ENCODE assay signal across 18 mouse cellular contexts in the genomic region with DNA sequence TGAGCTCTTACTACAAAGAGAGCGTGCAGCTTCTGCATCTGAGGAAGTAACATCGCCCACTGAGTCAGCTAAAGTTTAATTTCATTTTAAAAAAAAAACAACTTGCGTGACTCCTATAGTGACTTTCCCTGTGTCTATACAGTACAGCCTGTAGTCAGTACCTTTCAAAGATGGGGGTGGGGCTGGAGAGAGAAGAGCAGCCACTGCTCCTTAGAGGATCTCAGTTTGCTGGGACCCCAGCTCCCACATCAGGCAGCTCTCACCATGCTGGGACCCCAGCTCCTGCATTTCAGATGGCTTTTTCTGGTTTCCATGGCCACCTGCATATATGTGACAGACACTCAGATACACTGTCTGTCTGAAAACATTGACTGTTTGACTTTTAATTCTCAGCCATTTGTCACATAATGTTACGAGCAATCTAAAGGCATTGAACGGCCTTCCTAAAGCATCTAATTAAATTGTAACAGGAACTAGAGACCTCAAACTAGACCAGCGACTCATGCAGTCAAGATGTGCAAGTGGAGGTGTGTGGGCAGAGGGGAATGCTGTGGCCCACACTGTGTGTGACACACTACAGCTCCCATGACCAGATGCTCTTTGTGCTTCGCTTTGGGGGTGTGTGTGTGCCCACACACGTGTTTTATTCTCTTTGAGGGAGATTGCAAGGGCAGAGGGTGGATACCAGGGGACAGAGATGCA. TPM values are rescaled to one million over a fixed set of nuclear protein-coding genes. Genes with fewer than 3 reads are reported as not detected.
DNase-seq lines count a peak whose midpoint lies in the region; ATAC-seq and TF ChIP-seq lines count a peak whose summit lies in the region.
"Had no signal": no experiment of that assay in that cellular context is flagged by ENCODE, and none has a peak within 500 bp of the region (broad histone marks: within the 10 kb centered on the region; RNA-seq: fewer than 3 reads in every experiment).

No protein-coding gene starts in this region.

- no peaks in the 10 kb centered on the region for H3K4me1 ChIP-seq in forebrain, embryonic 16.5 days (replicated peaks; ENCODE audit: control insufficient read depth, insufficient read depth, low read length)
- H3K4me1 ChIP-seq in forebrain, postnatal 0 days (ENCODE audit: insufficient read depth), result no peaks in the 10 kb centered on the region
- H3K4me1 ChIP-seq in heart, embryonic 13.5 days, result peaks cover 42% of the 10 kb centered on the region
- peaks cover 8% of the 10 kb centered on the region for H3K4me1 ChIP-seq in heart, adult 2 months (ENCODE audit: control insufficient read depth, insufficient read depth, low read length)
- peaks cover 14% of the 10 kb centered on the region for H3K4me1 ChIP-seq in neural tube, embryonic 12.5 days
- H3K4me1 ChIP-seq: embryonic facial prominence, embryonic 10.5 days had no signal

- WGBS in forebrain, embryonic 16.5 days, result 80% methylated on average over 8 of the region's 8 CpGs
- 84% methylated on average over 8 of the region's 8 CpGs for WGBS in forebrain, postnatal 0 days
- 85% methylated on average over 8 of the region's 8 CpGs for WGBS in heart, embryonic 13.5 days
- WGBS in heart, adult 2 months, result 86% methylated on average over 8 of the region's 8 CpGs
- WGBS in neural tube, embryonic 12.5 days, result 75% methylated on average over 8 of the region's 8 CpGs

- peaks cover 4% of the 10 kb centered on the region; the same call in 1 of the 2 replicates for H3K79me2 ChIP-seq in heart, adult 2 months (replicated peaks; ENCODE audit: control insufficient read depth, insufficient read depth, low read length)

- no peaks in the 10 kb centered on the region for H3K9me3 ChIP-seq in forebrain, embryonic 16.5 days (ENCODE audit: control insufficient read depth, low read length)
- H3K9me3 ChIP-seq in forebrain, postnatal 0 days (ENCODE audit: low read length), result no peaks in the 10 kb centered on the region
- H3K9me3 ChIP-seq in heart, embryonic 13.5 days, result no peaks in the 10 kb centered on the region
- H3K9me3 ChIP-seq in neural tube, embryonic 12.5 days, result no peaks in the 10 kb centered on the region
- H3K9me3 ChIP-seq: embryonic facial prominence, embryonic 10.5 days; forebrain, embryonic 15.5 days; heart, embryonic 15.5 days; hindbrain, embryonic 13.5 days had no signal

- no peak overlapping the region for H3K4me3 ChIP-seq in forebrain, embryonic 16.5 days (replicated peaks; ENCODE audit: low read length)
- no peak overlapping the region for H3K4me3 ChIP-seq in forebrain, postnatal 0 days (ENCODE audit: low read depth, low read length)
- no peak overlapping the region for H3K4me3 ChIP-seq in heart, embryonic 13.5 days
- no peak overlapping the region for H3K4me3 ChIP-seq in heart, adult 2 months
- H3K4me3 ChIP-seq in neural tube, embryonic 12.5 days, result no peak overlapping the region
- H3K4me3 ChIP-seq: embryonic facial prominence, embryonic 10.5 days; forebrain, embryonic 15.5 days; heart, embryonic 15.5 days; hindbrain, embryonic 13.5 days had no signal

- no peak for TF ChIP-seq CTCF in forebrain, postnatal 0 days (IDR thresholded peaks at IDR 0.05; ENCODE audit: low read depth)
- TF ChIP-seq CTCF in heart, adult 2 months (IDR thresholded peaks at IDR 0.05), result no peak

- H3K4me2 ChIP-seq in forebrain, embryonic 16.5 days (ENCODE audit: low read length), result no peak overlapping the region
- no peak overlapping the region for H3K4me2 ChIP-seq in forebrain, postnatal 0 days (ENCODE audit: low read depth)
- H3K4me2 ChIP-seq in heart, embryonic 13.5 days, result no peak overlapping the region
- no peak overlapping the region for H3K4me2 ChIP-seq in neural tube, embryonic 12.5 days (replicated peaks)
- H3K4me2 ChIP-seq: forebrain, embryonic 15.5 days; heart, embryonic 15.5 days; hindbrain, embryonic 13.5 days had no signal

- no peak for TF ChIP-seq EP300 in heart, adult 2 months (IDR thresholded peaks at IDR 0.05; ENCODE audit: insufficient read depth, low read depth, low read length)

- intact Hi-C loops in heart, adult 2 months (cut with DNase I), result no loop called here
- intact Hi-C loops in left cerebral cortex, postnatal 4 days (cut with DNase I), result no loop called here

- peak; percentile 18; the same call in 1 of the 2 replicates for ATAC-seq in forebrain, embryonic 16.5 days
- ATAC-seq in forebrain, postnatal 0 days, result no peak
- ATAC-seq in heart, embryonic 13.5 days (ENCODE audit: extremely low read depth, insufficient number of reproducible peaks, low FRiP score, low TSS enrichment), result no peak
- peak; percentile 61; the same call in 1 of the 2 replicates for ATAC-seq in neural tube, embryonic 12.5 days (ENCODE audit: low FRiP score, low read depth)
- ATAC-seq: forebrain, embryonic 15.5 days; hindbrain, postnatal 0 days had no signal

- no peak for TF ChIP-seq POLR2A in heart, adult 2 months (IDR thresholded peaks at IDR 0.05; ENCODE audit: insufficient read depth, low read depth, low read length)

- H3K27ac ChIP-seq in forebrain, embryonic 16.5 days (ENCODE audit: low read length), result no peak overlapping the region
- H3K27ac ChIP-seq in forebrain, postnatal 0 days (ENCODE audit: low read depth, low read length), result no peak overlapping the region
- 0 out of 2 replicates have a peak overlapping the region, but pooled peaks have one; percentile 24 for H3K27ac ChIP-seq in heart, embryonic 13.5 days (replicated peaks)
- no peak overlapping the region for H3K27ac ChIP-seq in heart, adult 2 months
- H3K27ac ChIP-seq in neural tube, embryonic 12.5 days, result no peak overlapping the region
- H3K27ac ChIP-seq: embryonic facial prominence, embryonic 10.5 days; forebrain, embryonic 15.5 days; heart, embryonic 15.5 days; hindbrain, embryonic 13.5 days; hindbrain, postnatal 0 days had no signal

- H3K36me3 ChIP-seq in forebrain, embryonic 16.5 days (ENCODE audit: control insufficient read depth, insufficient read depth), result peaks cover 11% of the 10 kb centered on the region; the same call in 1 of the 2 replicates
- peaks cover 18% of the 10 kb centered on the region for H3K36me3 ChIP-seq in forebrain, postnatal 0 days (ENCODE audit: insufficient read depth)
- peaks cover 65% of the 10 kb centered on the region for H3K36me3 ChIP-seq in heart, embryonic 13.5 days
- H3K36me3 ChIP-seq in heart, adult 2 months (ENCODE audit: control insufficient read depth, insufficient read depth, low read length), result peaks cover 23% of the 10 kb centered on the region
- peaks cover 20% of the 10 kb centered on the region for H3K36me3 ChIP-seq in neural tube, embryonic 12.5 days

- DNase-seq in forebrain, postnatal 0 days, result no peak
- no peak for DNase-seq in heart, adult 2 months
- DNase-seq in neural tube, embryonic 10.5 days (ENCODE audit: extremely low spot score, low spot score), result no peak
- no peak for DNase-seq in left cerebral cortex, postnatal 4 days
- DNase-seq: adrenal gland, postnatal 10 days; cerebellum, adult 18-20 months; cerebellum, adult 9-11 months; cerebellum, postnatal 36 days; gastrocnemius, postnatal 10 days; heart, postnatal 14 days had no signal

- H3K27me3 ChIP-seq in forebrain, embryonic 16.5 days (replicated peaks; ENCODE audit: control insufficient read depth, insufficient read depth, low read length), result no peaks in the 10 kb centered on the region
- H3K27me3 ChIP-seq in forebrain, postnatal 0 days (ENCODE audit: insufficient read depth, low read length), result no peaks in the 10 kb centered on the region
- H3K27me3 ChIP-seq in heart, embryonic 13.5 days (replicated peaks), result no peaks in the 10 kb centered on the region
- H3K27me3 ChIP-seq in heart, adult 2 months (ENCODE audit: control insufficient read depth, insufficient read depth, low read length), result no peaks in the 10 kb centered on the region
- no peaks in the 10 kb centered on the region for H3K27me3 ChIP-seq in neural tube, embryonic 12.5 days (replicated peaks)
- H3K27me3 ChIP-seq: forebrain, embryonic 15.5 days; heart, embryonic 15.5 days; hindbrain, embryonic 13.5 days had no signal

- no peak overlapping the region for H3K9ac ChIP-seq in forebrain, embryonic 16.5 days (replicated peaks; ENCODE audit: low read depth, low read length)
- no peak overlapping the region for H3K9ac ChIP-seq in forebrain, postnatal 0 days
- no peak overlapping the region for H3K9ac ChIP-seq in heart, embryonic 13.5 days
- H3K9ac ChIP-seq in heart, adult 2 months (ENCODE audit: low read depth, low read length), result no peak overlapping the region
- H3K9ac ChIP-seq in neural tube, embryonic 12.5 days, result no peak overlapping the region
- H3K9ac ChIP-seq: forebrain, embryonic 15.5 days; heart, embryonic 15.5 days; hindbrain, embryonic 13.5 days had no signal

RNA-seq across cellular contexts. Expression of a gene that starts 19.2 kb away (rescaled TPM):
- polyA plus RNA-seq in forebrain, embryonic 16.5 days (2015; fragmentation: Nextera tagmentation; extraction: Ambion mirVana), result 538 and 568 TPM in 2 replicates
- 347 and 486 TPM in 2 replicates for total RNA-seq in forebrain, postnatal 0 days (2014; rRNA removed)
- 660 and 719 TPM in 2 replicates for polyA plus RNA-seq in forebrain, postnatal 0 days (2015; fragmentation: Nextera tagmentation; extraction: Ambion mirVana)
- polyA plus RNA-seq in heart, embryonic 13.5 days (2015; fragmentation: Nextera tagmentation; extraction: Ambion mirVana), result 425 and 459 TPM in 2 replicates
- total RNA-seq in heart, adult 2 months (2021), result 100 to 1,000 TPM; 127 to 136 TPM
- 97.2 and 155 TPM in 2 replicates for polyA plus RNA-seq in heart, adult 2 months (2012; rRNA removed)
- 476 and 491 TPM in 2 replicates for polyA plus RNA-seq in neural tube, embryonic 12.5 days (2016; fragmentation: Nextera tagmentation; extraction: Ambion mirVana)
- total RNA-seq in left cerebral cortex, postnatal 4 days (2021), result 100 to 1,000 TPM; 248 to 253 TPM

RNA-seq across cellular contexts. Expression of a gene that starts 19.4 kb away (rescaled TPM):
- 16.3 and 17.7 TPM in 2 replicates for polyA plus RNA-seq in forebrain, embryonic 16.5 days (2015; fragmentation: Nextera tagmentation; extraction: Ambion mirVana)
- total RNA-seq in forebrain, postnatal 0 days (2014; rRNA removed), result 47.1 and 57.7 TPM in 2 replicates
- polyA plus RNA-seq in forebrain, postnatal 0 days (2015; fragmentation: Nextera tagmentation; extraction: Ambion mirVana), result 9.9 and 14.1 TPM in 2 replicates
- polyA plus RNA-seq in heart, embryonic 13.5 days (2015; fragmentation: Nextera tagmentation; extraction: Ambion mirVana), result 6.8 TPM in 2 replicates
- total RNA-seq in heart, adult 2 months (2021), result 1 to 10 TPM; 7.2 to 8.4 TPM
- polyA plus RNA-seq in heart, adult 2 months (2012; rRNA removed), result 2.3 and 5.2 TPM in 2 replicates
- polyA plus RNA-seq in neural tube, embryonic 12.5 days (2016; fragmentation: Nextera tagmentation; extraction: Ambion mirVana), result 24.1 and 24.6 TPM in 2 replicates
- total RNA-seq in left cerebral cortex, postnatal 4 days (2021), result 10 to 100 TPM; 56.3 to 60.1 TPM

Comparison
In these comparisons a context has a peak if more than half of its experiments do, and no peak if none do; other contexts are left out.
1. ATAC-seq: peak in forebrain, embryonic 16.5 days (single experiment) and neural tube, embryonic 12.5 days (single experiment); none in forebrain, postnatal 0 days (single experiment) and heart, embryonic 13.5 days (single experiment).